Mouse (Mus musculus) ES-Bruce4 (cell line): ENCODE data around the gene Cct5. TPM values are rescaled to one million over a fixed set of nuclear protein-coding genes. Genes with fewer than 3 reads are reported as not detected.

Experiments used
- H3K27ac ChIP-seq: 2 replicates; pipeline ENCODE4 v1.5.1; 2012; ENCODE audit warnings: low read length, inconsistent platforms; ENCODE audit not compliant: insufficient read depth
- H3K27me3 ChIP-seq: 2 replicates; pipeline ENCODE4 v1.6.1; 2012; ENCODE audit warnings: mild to moderate bottlenecking, low read length, inconsistent platforms; ENCODE audit not compliant: control insufficient read depth, poor library complexity, insufficient read depth, severe bottlenecking
- H3K36me3 ChIP-seq: 2 replicates; pipeline ENCODE4 v1.6.1; 2012; ENCODE audit warnings: inconsistent platforms, mild to moderate bottlenecking, low read length, moderate library complexity; ENCODE audit not compliant: control insufficient read depth, poor library complexity, insufficient read depth, severe bottlenecking
- H3K4me1 ChIP-seq: one replicate; pipeline ENCODE4 v1.8.1; 2011; ENCODE audit warnings: low read length; ENCODE audit not compliant: control insufficient read depth, insufficient read depth
- H3K4me3 ChIP-seq: 2 replicates; pipeline ENCODE4 v1.5.1; 2011; ENCODE audit warnings: low read depth, mild to moderate bottlenecking, low read length
- H3K9ac ChIP-seq: 2 replicates; pipeline ENCODE4 v1.6.1; 2012; ENCODE audit warnings: low read depth, mild to moderate bottlenecking, inconsistent platforms; ENCODE audit not compliant: poor library complexity, severe bottlenecking
- H3K9me3 ChIP-seq: replicated peaks from 2 replicates; pipeline ENCODE4 v1.6.1; 2012; ENCODE audit warnings: mild to moderate bottlenecking, low read length, inconsistent platforms; ENCODE audit not compliant: control insufficient read depth, poor library complexity, insufficient read depth, severe bottlenecking
- CTCF ChIP-seq: IDR thresholded peaks from one replicate; pipeline ENCODE4 v1.8.1; 2011; ENCODE audit warnings: low read depth, low read length
- EP300 ChIP-seq: IDR thresholded peaks from 2 replicates; pipeline ENCODE4 v1.6.1; 2011; ENCODE audit warnings: low read depth, low read length; ENCODE audit not compliant: insufficient read depth
- POLR2A ChIP-seq: IDR thresholded peaks from one replicate; pipeline ENCODE4 v1.8.1; 2011; ENCODE audit warnings: low read length; ENCODE audit not compliant: insufficient read depth
- polyA plus RNA-seq: library from polyadenylated mRNA; stranded (reverse); fragments of >200 nt; gene quantifications from 2 replicates; pipeline ENCODE4 v1.2.4, GENCODE M21; 2011; ENCODE audit warnings: low read depth; ENCODE audit not compliant: missing spikeins, insufficient read depth, insufficient read length

Gene Cct5
- polyA plus RNA-seq, 1 experiment = 659 TPM

GRCm38 (mm10) chr15:31636091-31636595 is 34.5 kb upstream of the Cct5 start:
- Histone ChIP-seq H3K9ac (no peak overlapping the region), H3K4me3 (no peak overlapping the region), H3K9me3 (no peaks in the 10 kb centered on the region; the same call in 1 of the 2 replicates), H3K4me1 (no peaks in the 10 kb centered on the region), H3K27ac (no peak overlapping the region), H3K36me3 (no peaks in the 10 kb centered on the region), H3K27me3 (no peaks in the 10 kb centered on the region)
- no peak for TF ChIP-seq EP300
- TF ChIP-seq CTCF = no peak
- no peak for TF ChIP-seq POLR2A

DNA sequence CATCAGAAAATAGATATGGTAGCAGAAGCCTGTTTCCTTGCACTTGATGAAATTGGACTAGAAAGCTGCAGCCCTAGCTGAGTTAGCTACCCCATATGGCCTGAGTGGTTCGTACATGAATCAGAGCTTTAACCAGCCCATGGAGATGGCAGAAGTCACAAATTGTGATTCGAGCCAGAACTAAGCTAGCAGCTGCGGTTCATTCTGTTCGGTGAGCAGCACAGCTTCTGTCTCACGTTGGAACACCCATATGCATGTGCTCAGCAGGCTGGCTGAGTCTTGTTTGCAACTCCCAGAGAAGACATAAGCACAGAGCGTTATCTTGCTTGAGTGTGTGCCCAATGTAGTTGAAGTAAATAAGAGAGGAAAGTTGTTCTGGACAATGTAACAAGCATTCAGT is 33.0 kb upstream of the Cct5 start:
- Histone ChIP-seq H3K27me3 (no peaks in the 10 kb centered on the region), H3K9me3 (no peaks in the 10 kb centered on the region; the same call in 1 of the 2 replicates), H3K36me3 (no peaks in the 10 kb centered on the region), H3K27ac (no peak overlapping the region), H3K9ac (no peak overlapping the region), H3K4me3 (no peak overlapping the region), H3K4me1 (no peaks in the 10 kb centered on the region)
- TF ChIP-seq POLR2A (no peak), EP300 (no peak), CTCF (no peak)

- Histone ChIP-seq H3K4me1 (no peaks in the 10 kb centered on the region), H3K9me3 (no peaks in the 10 kb centered on the region), H3K36me3 (no peaks in the 10 kb centered on the region), H3K27ac (no peak overlapping the region), H3K27me3 (no peaks in the 10 kb centered on the region), H3K9ac (no peak overlapping the region), H3K4me3 (no peak overlapping the region)
- TF ChIP-seq POLR2A (no peak), EP300 (no peak), CTCF (no peak)
Observed at GRCm38 (mm10) chr15:31632478-31632877, 30.9 kb upstream of the Cct5 start.

GRCm38 (mm10) chr15:31631396-31631858 is 29.8 kb upstream of the Cct5 start:
- H3K4me1 ChIP-seq = no peaks in the 10 kb centered on the region
- no peak overlapping the region for H3K27ac ChIP-seq
- no peaks in the 10 kb centered on the region for H3K27me3 ChIP-seq
- H3K4me3 ChIP-seq = no peak overlapping the region
- no peak overlapping the region for H3K9ac ChIP-seq
- TF ChIP-seq CTCF = no peak
- TF ChIP-seq POLR2A = no peak
- TF ChIP-seq EP300 = no peak
- H3K9me3 ChIP-seq = no peaks in the 10 kb centered on the region
- no peaks in the 10 kb centered on the region for H3K36me3 ChIP-seq

GRCm38 (mm10) chr15:31629556-31629955 is 28.0 kb upstream of the Cct5 start:
- Histone ChIP-seq H3K4me1 (no peaks in the 10 kb centered on the region), H3K9me3 (no peaks in the 10 kb centered on the region), H3K27ac (no peak overlapping the region), H3K4me3 (no peak overlapping the region), H3K36me3 (no peaks in the 10 kb centered on the region), H3K27me3 (no peaks in the 10 kb centered on the region), H3K9ac (no peak overlapping the region)
- TF ChIP-seq CTCF (no peak), EP300 (no peak)

DNA sequence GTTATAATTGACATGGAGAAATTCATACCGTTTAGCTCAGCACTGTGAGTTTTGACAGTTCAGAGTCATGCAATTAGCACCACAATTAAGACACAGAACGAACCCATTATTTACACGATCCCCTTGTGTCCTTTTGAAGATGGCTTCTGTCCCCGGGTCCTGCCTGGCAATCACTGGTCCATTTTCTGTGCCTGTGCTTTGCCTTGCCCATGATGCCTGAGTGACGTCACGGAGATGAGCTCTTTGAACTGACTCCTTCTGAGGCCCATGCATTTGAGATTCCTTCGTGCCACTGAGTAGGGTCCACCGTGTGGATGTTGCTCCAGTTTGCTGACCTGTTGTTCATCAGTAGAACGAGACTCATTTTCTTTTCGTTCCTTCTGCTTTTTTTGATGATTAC is 26.6 kb upstream of the Cct5 start:
- H3K36me3 ChIP-seq = no peaks in the 10 kb centered on the region
- no peaks in the 10 kb centered on the region for H3K27me3 ChIP-seq
- no peaks in the 10 kb centered on the region for H3K9me3 ChIP-seq
- no peak overlapping the region for H3K9ac ChIP-seq
- no peak overlapping the region for H3K4me3 ChIP-seq
- TF ChIP-seq POLR2A (no peak), CTCF (no peak), EP300 (no peak)
- H3K27ac ChIP-seq = no peak overlapping the region
- H3K4me1 ChIP-seq = no peaks in the 10 kb centered on the region
